Mouse (Mus musculus) retina, embryonic 14.5 days (tissue): ENCODE data around the gene Kbtbd12.

ENCODE experiments used
- DNase-seq: peaks from one replicate; pipeline ENCODE4 v3.0.0-alpha.2; 2015; ENCODE audit warnings: low spot score

Kbtbd12 gene

DNA sequence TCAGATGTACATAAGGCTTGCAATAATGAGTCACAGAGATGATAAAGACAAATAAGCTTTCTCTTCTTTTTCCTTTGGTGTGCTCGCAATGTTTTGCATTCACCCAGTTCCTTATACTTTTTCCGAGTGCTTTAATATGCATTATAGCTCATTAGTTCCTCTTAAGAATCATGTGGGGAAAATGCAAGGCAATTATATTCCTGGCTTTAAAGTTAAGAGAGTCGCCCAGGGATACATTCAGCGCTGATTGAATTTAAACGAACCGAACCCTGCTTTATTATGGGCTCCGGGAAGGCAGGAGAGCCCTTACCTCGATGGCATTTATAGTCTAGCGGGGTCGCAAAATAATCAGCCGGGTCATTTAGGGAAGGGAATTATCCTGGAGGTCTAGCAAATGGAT lies 10.8 kb downstream of the Kbtbd12 start:
- DNase-seq = peak; percentile 27

DNA sequence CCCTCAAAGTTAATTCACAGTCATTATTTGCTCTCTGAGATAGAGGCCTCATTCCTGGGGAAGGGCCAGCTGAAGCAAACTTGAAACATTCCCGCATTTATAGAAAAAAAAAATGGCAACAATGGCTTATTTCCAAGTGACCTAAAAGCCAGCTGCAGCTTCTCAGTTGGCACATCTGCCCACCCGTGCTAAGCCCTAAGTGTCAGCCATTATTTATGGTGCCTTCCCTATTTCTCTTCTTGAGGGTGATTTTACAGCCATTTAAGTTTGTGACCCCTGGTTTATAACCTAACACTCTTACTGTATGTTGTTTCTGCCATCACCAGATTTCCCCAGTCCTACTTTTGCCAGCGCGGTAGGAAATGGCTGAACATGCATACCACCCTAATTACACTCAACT lies 11.3 kb downstream of the Kbtbd12 start:
- no peak for DNase-seq

DNA sequence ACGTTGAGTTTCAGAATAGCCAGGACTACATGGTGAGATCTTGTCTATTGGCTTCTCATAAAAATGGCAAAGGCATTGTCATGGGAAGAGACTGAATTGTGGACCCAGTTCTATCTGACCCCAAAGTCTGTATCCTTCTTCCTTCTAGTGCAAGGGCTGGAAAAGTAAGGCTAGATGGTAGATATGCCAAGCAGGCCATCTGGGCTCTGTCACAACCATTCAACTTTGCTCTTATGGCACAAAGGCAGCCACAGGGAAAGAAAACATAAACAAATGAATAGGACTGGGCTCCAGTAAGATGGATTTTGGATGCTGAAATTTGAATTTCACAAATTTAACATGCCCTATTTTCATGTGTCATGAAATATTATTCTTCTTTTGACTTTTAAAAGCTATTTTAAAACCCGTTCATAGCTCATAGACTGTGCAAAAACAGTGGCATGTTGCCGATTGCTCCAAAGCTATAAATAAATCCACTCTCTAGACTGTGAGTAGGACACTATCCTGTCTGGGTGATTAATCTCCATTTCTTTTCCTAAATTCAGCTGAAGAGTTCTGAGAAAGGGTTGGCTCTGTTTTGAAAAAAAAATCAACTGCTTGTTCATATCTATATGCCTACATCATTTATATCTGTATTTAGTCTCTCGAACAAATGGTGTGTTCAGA lies 15.8 kb downstream of the Kbtbd12 start:
- DNase-seq = no peak

DNA sequence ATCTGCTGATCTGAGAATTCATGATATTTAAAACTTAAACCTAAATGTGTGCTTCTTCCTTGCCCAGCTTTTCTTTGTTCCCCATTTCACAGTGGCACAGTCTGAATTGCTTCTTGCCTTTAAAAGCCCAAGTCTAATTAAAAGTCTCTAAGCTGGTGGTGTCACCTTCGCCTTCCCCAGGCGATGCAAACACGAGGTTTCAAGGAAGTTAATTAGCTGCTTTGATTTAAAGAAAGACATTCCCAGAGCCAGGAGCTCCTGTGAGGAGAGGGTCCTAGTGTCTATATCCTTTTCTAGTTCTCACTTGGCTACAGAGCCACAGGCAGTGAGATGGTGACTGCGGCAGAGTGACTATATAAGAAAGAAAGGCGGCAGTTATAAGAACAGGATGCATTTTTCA lies 18.2 kb downstream of the Kbtbd12 start:
- DNase-seq = no peak

DNA sequence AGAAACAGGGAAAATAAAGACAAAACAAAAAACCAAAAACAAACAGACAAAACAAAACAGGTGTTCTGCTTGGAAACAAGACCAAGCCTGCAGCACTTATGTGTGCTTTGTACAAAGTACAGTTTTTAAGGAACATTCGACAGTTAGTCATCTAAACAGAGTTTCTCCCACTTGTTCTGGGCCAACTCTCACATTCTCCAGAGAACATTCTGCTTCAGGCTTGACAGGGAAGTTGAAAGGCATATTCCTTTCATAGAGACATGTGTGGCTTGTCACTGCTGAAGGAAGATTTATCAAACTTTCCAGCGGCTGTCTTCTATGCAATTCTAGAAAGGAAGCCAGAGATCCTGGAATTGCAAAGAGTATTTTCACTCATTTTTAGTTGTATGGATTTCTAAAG lies 22.4 kb downstream of the Kbtbd12 start:
- DNase-seq = no peak

DNA sequence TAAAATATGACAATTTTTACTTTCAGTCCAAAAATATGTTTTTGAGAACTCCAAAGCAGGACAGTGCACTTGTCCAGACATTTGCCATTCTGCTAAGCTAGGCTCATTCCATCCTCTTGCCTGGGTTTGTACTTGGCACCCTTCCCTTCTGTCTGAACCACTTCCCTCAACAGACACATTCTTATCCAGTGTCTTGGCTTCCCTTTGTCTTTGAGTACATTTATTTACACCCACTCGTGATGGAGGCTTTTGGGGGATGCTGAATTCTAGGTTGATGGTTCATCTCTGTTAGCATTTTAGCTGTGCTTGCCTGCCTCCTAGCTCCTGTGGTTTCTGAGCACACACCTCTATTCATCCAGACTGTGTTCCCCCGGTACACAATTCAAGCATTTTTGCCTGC lies 31.3 kb downstream of the Kbtbd12 start:
- no peak for DNase-seq

DNA sequence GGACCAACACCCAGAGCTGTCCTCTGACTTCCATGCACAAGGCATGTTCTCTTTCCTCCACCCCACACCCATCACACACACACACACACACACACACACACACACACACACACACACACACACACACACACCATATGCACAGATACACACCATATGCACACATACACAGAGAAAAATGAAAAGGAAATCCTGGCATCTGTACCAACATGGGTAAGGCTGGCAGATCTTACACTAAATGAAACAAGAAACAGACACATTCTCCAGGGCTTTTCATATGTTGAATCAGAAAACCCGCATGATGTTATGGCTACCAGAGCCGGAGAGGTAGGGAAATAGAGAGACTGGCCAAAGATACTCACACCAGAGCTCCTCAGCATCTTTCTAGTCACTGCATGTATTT lies 32.0 kb downstream of the Kbtbd12 start:
- DNase-seq = no peak

DNA sequence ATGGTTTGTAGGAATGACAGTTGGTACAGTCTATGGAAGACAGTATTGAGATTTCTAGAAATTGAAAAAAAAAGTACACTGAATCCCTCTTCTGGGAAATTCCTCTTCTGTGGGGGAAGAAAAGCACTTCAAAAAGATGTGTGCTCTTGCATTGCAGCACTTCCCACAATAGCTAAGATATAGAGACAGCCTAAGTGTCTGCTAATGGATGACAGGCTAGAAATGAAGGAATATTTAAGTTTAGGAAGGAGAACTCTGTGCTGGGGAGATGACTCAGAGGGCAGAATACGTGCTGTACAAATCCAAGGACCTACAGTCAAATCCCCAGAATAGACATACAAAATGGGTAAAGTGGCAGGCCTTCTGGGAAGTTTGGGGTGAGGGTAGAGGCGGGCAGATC lies 32.5 kb downstream of the Kbtbd12 start:
- no peak for DNase-seq

DNA sequence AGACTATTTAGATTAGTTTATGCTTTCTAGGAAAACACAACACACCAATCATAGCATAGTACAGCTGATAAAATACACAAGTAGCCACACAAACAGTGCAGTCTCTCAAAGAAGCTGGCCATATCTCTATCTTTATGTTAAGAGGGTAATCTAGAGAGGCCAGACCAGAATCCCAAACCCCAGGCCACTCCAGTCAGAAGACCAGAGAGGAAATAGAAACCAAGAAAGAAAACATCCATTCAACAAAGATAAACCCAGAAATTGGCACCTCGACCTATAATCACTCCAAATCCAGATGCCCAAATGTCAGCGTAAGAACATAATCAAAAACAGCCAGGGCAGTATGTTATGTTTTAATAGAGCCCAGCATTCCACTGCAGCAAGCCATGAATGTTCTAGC lies 41.6 kb downstream of the Kbtbd12 start:
- no peak for DNase-seq

DNA sequence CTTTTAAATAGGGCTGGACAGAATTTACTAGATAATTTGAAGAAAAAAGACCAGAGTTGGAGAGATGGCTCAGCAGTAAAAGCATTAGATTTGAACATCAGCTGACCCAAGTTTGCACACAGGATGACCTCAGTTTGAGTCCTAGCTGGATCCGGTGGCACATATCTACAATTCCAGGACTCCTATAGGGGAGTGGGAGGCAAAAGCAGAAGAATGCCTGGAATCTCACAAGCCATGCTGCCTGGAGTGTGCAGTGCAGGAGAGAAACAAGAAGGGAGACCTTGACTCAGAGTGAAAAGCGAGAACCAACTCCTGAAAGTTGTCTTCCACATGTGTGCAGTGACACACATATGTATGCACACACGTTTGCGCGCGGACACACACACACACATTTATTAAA lies 45.4 kb downstream of the Kbtbd12 start:
- no peak for DNase-seq

DNA sequence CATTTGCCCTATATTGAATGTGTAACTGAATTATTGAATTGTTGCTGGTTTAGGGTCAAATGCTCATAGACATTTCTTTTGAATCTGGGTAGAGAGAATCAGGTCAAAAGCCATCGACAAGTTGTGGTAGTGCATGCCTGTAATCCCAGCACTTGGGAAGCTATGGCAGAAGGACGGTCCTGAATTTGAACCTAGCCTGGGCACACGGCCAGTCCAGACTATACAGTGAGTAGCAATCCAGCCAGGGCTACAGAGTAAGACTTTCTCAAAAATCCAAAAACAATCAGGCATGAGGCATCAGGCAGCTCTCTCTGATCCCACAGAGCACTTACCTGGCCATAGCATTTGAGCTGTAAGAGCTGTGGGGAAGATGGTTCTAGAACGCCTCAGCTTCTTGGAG lies 47.5 kb downstream of the Kbtbd12 start:
- no peak for DNase-seq

DNA sequence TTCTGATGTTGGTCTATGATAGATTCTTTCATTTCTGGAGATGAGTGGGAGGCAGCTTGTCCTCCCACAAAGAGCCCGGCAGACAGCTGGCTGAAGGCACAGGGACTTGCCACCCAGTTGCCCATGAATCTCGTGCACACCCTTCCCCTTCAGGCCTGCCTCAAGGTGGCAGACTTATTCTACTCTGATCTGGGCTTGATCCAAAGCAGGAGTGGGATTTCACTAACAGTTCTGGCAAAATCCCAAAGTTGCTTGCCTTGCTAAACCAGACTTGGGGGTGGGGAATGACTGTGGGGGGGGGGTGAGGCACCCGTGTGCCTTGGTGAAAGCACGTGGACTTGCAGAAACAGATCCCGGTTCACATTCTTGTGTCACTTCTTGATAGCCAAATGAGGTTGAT lies 48.2 kb downstream of the Kbtbd12 start:
- DNase-seq = peak; percentile 70

DNA sequence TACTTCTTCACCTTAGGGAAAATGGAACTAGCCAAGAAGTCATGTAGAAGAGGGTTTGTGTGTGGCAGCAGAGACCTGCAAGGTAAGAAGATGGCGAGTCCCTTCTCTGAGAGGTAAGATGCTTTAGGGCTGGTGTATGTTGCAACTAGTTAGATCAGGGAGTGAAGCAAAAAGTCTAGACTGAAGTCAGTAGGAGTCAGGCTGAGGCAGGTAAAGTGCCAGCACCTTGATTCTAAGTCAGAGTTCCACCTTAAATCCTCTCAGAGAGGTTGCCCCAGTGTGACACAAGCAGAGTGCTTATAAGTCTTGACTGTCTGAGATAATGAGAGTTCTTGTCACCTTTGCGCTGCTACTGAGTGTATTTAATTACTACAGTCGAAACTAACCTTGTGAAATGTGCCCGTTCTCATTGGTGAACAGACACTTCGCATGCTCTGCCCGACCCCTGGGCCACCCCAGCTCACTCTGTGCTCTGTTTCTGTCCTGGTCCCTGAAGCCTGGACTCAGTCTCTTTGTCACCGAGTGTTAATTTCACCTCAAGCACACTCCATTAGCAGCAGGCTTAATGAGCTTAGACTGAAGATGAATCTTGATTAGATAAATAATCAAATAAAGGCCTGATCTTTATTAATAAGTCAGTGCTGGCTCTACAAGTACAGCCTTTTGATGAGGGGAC lies 49.0 kb downstream of the Kbtbd12 start:
- DNase-seq = no peak

DNA sequence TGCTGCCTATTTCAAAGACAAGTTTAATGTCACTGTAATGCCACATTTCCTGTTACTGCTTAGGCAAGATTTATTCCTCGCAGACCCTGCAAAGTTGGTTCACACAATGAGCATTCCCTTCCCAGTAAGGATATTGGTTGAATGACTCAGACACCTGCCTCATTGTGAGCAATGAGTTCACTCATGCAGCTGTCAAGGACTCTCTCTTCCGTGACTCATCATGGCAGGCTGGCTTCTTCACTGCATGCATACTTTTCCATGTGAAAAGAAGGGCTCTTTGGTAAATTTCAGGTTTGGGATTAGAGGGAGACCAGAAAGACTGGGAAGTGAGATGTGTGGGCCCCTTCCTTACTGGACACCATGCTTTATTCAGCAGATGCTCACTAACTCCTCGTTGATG lies 50.7 kb downstream of the Kbtbd12 start:
- DNase-seq = no peak

DNA sequence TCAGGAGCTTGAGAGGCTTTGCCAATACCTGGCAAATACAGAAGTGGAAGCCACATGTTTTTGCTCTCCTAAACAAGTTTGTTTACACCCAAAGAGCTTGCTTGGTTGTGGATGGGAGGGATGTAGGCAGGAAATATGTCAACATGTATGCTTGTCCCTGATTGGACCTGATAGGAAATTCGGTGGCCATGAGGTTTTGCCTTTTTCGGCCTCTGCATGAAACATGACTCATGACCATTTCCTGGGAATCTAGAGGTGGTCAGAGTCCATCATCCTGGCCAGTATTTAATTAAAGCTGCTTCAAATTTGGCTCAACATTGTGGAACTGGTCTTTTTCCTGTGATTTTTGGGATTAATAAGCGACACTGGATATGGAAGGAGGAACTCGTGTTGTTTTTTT lies 53.8 kb downstream of the Kbtbd12 start:
- no peak for DNase-seq

DNA sequence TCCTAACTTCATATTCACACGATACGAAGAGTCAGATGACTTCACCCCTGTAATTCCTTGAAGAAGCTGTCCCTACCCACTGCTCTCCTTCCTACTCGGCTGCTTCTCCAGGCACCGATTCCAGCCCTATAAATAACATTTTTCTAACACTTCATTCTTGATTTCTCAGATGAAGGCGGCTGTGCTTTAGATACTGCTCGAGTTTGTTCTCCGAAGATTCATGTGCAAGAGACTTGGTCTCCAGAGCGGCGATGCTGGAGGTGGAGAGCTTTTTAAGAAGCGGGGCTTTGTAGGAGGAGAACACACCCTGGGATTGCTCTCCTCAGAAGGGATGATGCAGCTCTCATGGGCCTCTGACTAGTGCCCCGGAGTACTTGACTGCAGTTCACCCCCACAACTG lies 61.3 kb downstream of the Kbtbd12 start:
- no peak for DNase-seq

DNA sequence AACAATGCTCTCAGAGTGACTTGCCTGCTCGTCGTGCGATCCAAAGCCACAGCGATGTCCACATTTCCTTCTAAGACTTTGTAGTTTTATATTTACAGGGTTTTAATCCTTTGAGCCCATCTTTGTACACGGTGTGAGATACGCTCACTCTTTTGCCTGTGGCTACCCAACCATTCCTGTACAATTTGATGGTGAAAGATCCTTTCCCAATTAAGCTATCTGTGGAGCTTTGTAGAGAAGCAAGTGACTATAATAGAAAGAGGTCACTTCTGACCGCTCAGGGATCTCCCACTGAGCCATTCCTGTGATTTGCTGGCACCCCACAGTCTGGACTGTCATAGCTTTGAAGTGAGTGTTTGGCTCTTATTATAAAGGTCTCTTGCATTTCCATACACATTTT lies 71.1 kb downstream of the Kbtbd12 start:
- no peak for DNase-seq

DNA sequence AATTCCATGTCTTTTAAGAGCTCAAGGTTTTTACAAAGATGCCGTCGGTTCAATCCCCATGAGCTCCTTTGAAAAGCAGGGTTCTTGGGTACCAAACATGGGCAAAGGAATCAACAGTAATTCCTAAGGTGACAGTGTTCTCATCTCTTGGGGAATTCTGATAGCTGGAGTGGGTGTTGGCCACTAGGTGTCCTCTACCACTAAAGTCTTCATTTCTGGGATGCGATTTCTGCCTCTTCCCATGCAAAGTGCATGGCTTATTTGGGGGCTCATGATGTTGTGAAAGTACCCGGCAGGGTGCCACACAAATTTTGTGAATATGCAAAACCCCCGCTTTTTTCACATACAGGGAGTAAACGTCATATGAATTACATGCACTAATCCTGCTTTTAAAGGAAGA lies 72.7 kb downstream of the Kbtbd12 start:
- peak; percentile 65 for DNase-seq

DNA sequence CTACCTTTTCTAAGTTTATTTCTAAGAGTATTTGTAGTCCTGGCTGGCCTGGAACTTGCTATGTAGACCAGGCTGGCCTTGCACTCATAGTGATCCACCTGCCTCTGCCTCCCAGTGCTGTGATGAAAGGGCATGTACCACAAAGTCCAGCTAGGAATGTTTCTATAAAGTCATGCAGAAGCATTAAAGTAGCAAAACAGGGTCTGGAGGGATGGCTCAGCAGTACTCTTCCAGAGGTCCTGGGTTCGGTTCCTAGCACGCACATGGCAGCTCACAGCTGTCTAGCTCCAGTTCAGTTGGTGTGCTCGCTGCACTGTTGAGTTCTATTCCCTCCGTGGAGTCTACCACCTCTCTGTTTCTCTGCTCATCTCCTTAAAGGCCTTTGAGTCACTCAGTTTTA lies 77.6 kb downstream of the Kbtbd12 start:
- DNase-seq = no peak

DNA sequence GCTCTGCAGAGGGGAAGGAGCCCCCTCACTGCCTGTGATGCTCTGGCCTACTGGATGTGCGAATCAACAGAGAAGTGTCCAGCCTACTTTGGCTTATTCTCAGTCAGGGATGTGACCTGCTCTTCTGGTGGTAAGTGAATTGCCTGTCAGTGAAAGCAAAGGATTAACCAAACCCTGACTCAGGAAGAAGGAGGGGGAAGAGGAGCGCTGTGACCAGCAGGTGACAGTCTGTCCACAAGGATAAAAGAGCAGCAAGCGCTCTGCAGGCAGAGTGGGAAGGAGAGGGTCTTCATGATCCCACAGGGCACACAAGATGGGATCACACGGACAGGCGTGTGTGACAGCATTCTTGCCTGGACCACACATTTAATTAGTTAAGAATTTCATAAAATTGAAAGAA lies 78.1 kb downstream of the Kbtbd12 start:
- DNase-seq = peak; percentile 45

DNA sequence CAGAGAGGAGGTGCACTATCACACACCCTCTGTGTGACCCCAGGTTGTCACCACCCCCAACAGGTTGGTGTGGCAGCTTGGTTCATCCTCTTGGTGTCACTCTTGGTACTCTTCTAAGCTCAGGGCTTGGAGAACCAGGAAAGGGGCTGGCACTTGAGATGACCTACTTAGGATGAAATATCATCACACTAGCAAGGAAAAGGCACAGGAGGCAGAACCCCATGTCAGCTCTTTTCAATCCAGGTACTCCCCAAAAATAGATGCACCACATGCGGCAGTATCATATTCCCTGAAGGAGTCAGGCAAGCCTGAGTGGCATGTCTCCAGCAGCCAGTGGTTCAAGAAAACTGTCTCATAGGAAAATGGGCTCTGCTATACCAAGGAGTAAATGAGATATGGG lies 79.7 kb downstream of the Kbtbd12 start:
- peak; percentile 46 for DNase-seq

DNA sequence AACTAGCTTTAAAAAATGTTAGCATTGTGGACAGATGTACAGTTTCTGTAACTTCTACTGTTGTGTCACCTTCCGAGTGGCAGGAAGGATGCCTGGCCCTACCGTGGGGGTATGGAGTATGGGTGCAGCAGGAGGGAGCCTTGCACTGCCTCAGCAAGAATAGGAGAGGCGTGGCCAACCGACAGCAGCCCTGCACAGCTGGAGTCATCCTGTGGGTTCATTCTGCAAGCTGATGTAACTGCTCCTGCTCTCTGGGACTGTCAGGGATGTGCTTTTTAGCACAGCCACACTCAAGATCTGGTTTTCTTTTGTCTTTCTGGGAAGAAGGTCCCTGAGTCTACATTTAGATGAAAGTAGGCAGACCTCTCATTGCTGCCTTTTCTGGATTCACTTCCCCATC lies 80.2 kb downstream of the Kbtbd12 start:
- no peak for DNase-seq

DNA sequence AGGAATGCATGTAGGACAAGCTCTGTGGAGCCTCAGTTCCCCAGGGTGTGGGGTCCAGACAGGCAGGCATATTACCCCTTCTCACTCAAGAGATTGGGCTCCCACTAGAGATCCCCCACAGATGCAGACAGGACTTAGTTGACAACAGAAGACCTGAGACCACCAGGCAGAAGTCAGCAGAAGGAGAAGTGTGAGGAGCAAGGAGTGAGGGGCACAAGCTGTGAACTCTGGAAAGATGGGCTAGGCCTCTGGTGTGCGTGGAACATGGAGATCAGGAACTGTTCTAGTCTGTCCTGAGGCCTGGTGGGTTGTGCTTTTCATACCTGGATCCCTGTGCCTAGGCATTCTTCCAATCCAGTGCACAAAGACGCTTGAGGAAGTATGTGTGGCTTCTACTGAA lies 87.8 kb downstream of the Kbtbd12 start:
- DNase-seq = no peak

DNA sequence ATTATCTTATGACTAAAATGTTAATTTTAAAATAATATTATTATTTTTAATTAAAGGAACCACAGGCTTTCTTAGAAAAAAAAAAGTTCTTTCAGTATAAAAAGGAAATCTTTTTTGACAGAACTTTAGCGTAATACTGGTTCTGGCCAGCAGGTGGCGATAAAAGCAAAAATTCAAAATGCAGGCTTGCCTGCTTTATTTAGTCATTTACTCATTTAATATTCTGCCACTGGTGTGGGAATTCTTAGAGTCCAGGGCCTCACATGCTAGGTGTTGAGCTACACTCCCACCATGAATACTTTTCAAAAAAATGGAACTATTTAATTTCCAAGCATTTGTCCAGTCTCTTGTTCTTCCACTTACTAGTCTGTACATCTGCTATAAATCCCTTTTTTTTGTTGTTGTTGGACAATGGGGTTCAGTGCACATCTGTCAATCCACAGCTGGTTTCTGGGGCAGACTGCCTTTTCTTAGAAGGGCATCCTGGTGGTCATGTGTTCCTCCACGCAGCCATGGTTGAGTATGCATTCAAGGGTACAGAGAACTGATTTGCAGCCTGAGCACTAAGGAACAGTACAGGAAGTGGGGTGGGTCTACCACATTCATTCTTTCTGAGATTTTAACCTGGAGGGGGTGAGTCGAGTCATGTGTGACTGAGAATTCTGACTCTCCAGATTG lies 88.5 kb downstream of the Kbtbd12 start:
- DNase-seq = peak; percentile 83
